Mouse (Mus musculus): Measurements from ENCODE around the gene Asah2. TPM values are rescaled to one million over a fixed set of nuclear protein-coding genes. Genes with fewer than 3 reads are reported as not detected.
"Not testable (repeated sequence)": the region's sequence is repeated elsewhere in the genome, so short reads cannot be mapped to it uniquely, and the experiment has no call there.

The Asah2 gene
- polyA plus RNA-seq, 1 experiment from 2014 or later = 0.54 TPM

GRCm38 (mm10) chr19:32092358-32092757 is 15.7 kb downstream of the Asah2 start:
- Histone ChIP-seq H3K27me3 (replicated peaks) (no peaks in the 10 kb centered on the region), H3K36me3 (replicated peaks) (no peaks in the 10 kb centered on the region), H3K9ac (no peak overlapping the region), H3K4me1 (no peaks in the 10 kb centered on the region), H3K27ac (no peak overlapping the region), H3K4me3 (no peak overlapping the region), H3K4me2 (no peak overlapping the region), H3K9me3 (no peaks in the 10 kb centered on the region)
- no peak for ATAC-seq (replicated peaks)
- 90% methylated on average over 4 of the region's 4 CpGs for WGBS

GRCm38 (mm10) chr19:32090804-32091203 is 17.2 kb downstream of the Asah2 start:
- WGBS = 85% methylated on average over 4 of the region's 4 CpGs
- no peak overlapping the region for H3K27ac ChIP-seq
- H3K9ac ChIP-seq = no peak overlapping the region
- no peak overlapping the region for H3K4me3 ChIP-seq
- H3K4me1 ChIP-seq = no peaks in the 10 kb centered on the region
- H3K9me3 ChIP-seq = no peaks in the 10 kb centered on the region
- H3K27me3 ChIP-seq (replicated peaks) = no peaks in the 10 kb centered on the region
- ATAC-seq (replicated peaks) = no peak
- no peaks in the 10 kb centered on the region for H3K36me3 ChIP-seq (replicated peaks)
- H3K4me2 ChIP-seq = no peak overlapping the region

GRCm38 (mm10) chr19:32088570-32088969 is 19.4 kb downstream of the Asah2 start:
- Histone ChIP-seq H3K9me3 (no peaks in the 10 kb centered on the region), H3K4me1 (no peaks in the 10 kb centered on the region), H3K36me3 (replicated peaks) (no peaks in the 10 kb centered on the region), H3K27ac (no peak overlapping the region), H3K4me3 (no peak overlapping the region), H3K9ac (no peak overlapping the region), H3K4me2 (no peak overlapping the region), H3K27me3 (replicated peaks) (no peaks in the 10 kb centered on the region)
- ATAC-seq (replicated peaks) = no peak
- whole genome bisulfite sequencing = 87% methylated on average over 1 of the region's 1 CpGs

DNA sequence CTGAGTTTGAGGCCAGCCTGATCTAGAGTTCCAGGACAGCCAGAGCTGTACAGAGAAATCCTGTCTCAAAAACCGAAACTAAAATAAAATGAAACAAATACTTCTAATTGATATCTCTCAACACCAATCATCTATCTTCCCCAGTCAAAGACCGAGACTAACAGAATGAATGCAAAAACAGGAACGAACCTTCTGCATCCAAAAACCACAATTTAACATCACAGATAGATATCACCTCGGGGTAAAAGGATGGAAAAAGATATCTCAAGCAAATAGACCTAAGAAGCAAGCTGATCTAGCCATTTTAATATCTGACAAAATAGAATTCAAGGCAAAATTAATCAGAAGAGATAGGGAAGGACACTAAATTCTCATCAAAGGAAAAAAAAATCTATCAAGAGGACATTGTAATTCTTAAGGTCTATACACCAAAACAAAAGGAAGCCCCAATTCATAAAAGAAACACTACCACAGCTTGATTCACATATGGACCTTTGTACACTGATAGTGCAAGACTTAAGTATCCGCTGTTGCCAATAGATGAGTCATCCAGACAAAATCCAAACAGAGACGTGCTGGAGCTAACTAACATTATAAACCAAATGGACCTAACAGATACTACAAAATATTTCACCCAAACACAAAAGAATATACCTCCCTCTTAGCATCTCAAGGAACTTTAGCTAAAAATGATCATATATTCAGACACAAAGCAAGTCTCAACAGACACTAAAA is 20.1 kb downstream of the Asah2 start:
- Histone ChIP-seq H3K9ac (no peak overlapping the region), H3K9me3 (no peaks in the 10 kb centered on the region), H3K27me3 (replicated peaks) (no peaks in the 10 kb centered on the region), H3K4me3 (no peak overlapping the region), H3K4me1 (no peaks in the 10 kb centered on the region), H3K27ac (no peak overlapping the region), H3K4me2 (no peak overlapping the region), H3K36me3 (replicated peaks) (no peaks in the 10 kb centered on the region)
- WGBS = 86% methylated on average over 6 of the region's 6 CpGs
- no peak for ATAC-seq (replicated peaks)

DNA sequence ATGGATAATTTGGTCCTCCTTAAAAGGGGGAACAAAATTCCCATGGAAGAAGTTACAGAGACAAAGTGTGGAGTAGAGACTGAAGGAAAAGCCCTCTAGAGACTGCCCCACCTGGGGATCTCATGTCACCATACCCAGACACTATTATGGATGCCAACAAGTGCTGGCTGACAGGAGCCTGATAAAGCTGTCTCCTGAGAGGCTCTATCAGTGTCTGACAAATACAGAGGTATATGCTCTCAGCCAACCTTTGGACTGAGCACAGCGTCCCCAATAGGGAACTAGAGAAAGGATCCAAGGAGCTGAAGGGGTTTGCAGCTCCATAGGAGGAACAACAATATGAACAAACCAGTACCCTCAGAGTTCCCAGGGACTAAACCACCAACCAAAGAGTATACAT is 23.2 kb downstream of the Asah2 start:
- WGBS = 86% methylated on average over 1 of the region's 1 CpGs
- H3K27ac ChIP-seq; H3K4me3 ChIP-seq; H3K36me3 ChIP-seq (replicated peaks); H3K9me3 ChIP-seq; H3K27me3 ChIP-seq (replicated peaks); H3K4me2 ChIP-seq; H3K4me1 ChIP-seq; H3K9ac ChIP-seq; ATAC-seq (replicated peaks): not testable (repeated sequence)

- H3K4me2 ChIP-seq = no peak overlapping the region
- H3K27me3 ChIP-seq (replicated peaks) = no peaks in the 10 kb centered on the region
- H3K9me3 ChIP-seq = no peaks in the 10 kb centered on the region
- no peaks in the 10 kb centered on the region for H3K36me3 ChIP-seq (replicated peaks)
- no peak overlapping the region for H3K4me3 ChIP-seq
- 78% methylated on average over 2 of the region's 2 CpGs for WGBS
- H3K27ac ChIP-seq = no peak overlapping the region
- H3K9ac ChIP-seq = no peak overlapping the region
- ATAC-seq (replicated peaks) = no peak
- no peaks in the 10 kb centered on the region for H3K4me1 ChIP-seq
Observed at GRCm38 (mm10) chr19:32070340-32070739, 37.7 kb downstream of the Asah2 start.

DNA sequence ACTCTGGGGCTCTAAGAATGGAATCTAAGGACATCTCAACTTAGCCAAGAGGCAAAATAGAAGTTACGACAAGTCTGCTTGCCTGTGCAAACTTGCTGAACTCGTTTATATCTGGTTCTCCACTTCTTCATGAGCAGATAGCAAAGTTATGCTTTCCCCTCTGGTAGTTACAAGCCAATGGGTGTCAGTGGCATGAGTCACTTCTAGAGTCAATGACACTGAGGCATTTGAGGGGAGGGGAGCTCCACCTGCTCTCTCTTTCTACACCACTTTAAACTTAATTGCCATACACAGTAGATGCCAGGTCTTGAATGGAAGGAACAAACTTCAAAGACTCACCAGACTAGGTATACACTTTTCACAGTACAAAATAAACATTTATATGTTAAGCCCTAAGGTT is 38.4 kb downstream of the Asah2 start:
- H3K4me1 ChIP-seq = no peaks in the 10 kb centered on the region
- H3K9me3 ChIP-seq = no peaks in the 10 kb centered on the region
- no peak for ATAC-seq (replicated peaks)
- WGBS = 81% methylated on average over 2 of the region's 2 CpGs
- no peaks in the 10 kb centered on the region for H3K36me3 ChIP-seq (replicated peaks)
- no peak overlapping the region for H3K4me2 ChIP-seq
- H3K27ac ChIP-seq = no peak overlapping the region
- H3K4me3 ChIP-seq = no peak overlapping the region
- H3K27me3 ChIP-seq (replicated peaks) = no peaks in the 10 kb centered on the region
- no peak overlapping the region for H3K9ac ChIP-seq

- Histone ChIP-seq H3K9me3 (no peaks in the 10 kb centered on the region), H3K4me2 (no peak overlapping the region), H3K4me1 (no peaks in the 10 kb centered on the region), H3K4me3 (no peak overlapping the region), H3K27me3 (replicated peaks) (no peaks in the 10 kb centered on the region), H3K27ac (no peak overlapping the region), H3K36me3 (replicated peaks) (no peaks in the 10 kb centered on the region), H3K9ac (no peak overlapping the region)
- 63% methylated on average over 4 of the region's 4 CpGs for whole genome bisulfite sequencing
- no peak for ATAC-seq (replicated peaks)
Observed at GRCm38 (mm10) chr19:32067669-32068068, 40.3 kb downstream of the Asah2 start.

GRCm38 (mm10) chr19:32061294-32061693 is 46.7 kb downstream of the Asah2 start:
- no peak overlapping the region for H3K4me2 ChIP-seq
- H3K27me3 ChIP-seq (replicated peaks) = no peaks in the 10 kb centered on the region
- no peak overlapping the region for H3K9ac ChIP-seq
- no peak overlapping the region for H3K27ac ChIP-seq
- ATAC-seq (replicated peaks) = no peak
- H3K9me3 ChIP-seq = no peaks in the 10 kb centered on the region
- H3K4me3 ChIP-seq = no peak overlapping the region
- H3K4me1 ChIP-seq = no peaks in the 10 kb centered on the region
- H3K36me3 ChIP-seq (replicated peaks) = no peaks in the 10 kb centered on the region
- 90% methylated on average over 1 of the region's 1 CpGs for WGBS

GRCm38 (mm10) chr19:32056252-32056651 is 51.8 kb downstream of the Asah2 start:
- Histone ChIP-seq H3K4me1 (no peaks in the 10 kb centered on the region), H3K27me3 (replicated peaks) (no peaks in the 10 kb centered on the region), H3K4me3 (no peak overlapping the region), H3K9ac (no peak overlapping the region), H3K36me3 (replicated peaks) (no peaks in the 10 kb centered on the region), H3K4me2 (no peak overlapping the region), H3K27ac (no peak overlapping the region), H3K9me3 (no peaks in the 10 kb centered on the region)
- no peak for ATAC-seq (replicated peaks)
- WGBS = 90% methylated on average over 1 of the region's 1 CpGs

GRCm38 (mm10) chr19:32055725-32056124 is 52.3 kb downstream of the Asah2 start:
- Histone ChIP-seq H3K36me3 (replicated peaks) (no peaks in the 10 kb centered on the region), H3K9ac (no peak overlapping the region), H3K4me1 (no peaks in the 10 kb centered on the region), H3K4me3 (no peak overlapping the region), H3K27me3 (replicated peaks) (no peaks in the 10 kb centered on the region), H3K4me2 (no peak overlapping the region), H3K27ac (no peak overlapping the region), H3K9me3 (no peaks in the 10 kb centered on the region)
- WGBS = 55% methylated on average over 1 of the region's 1 CpGs
- ATAC-seq (replicated peaks) = no peak

GRCm38 (mm10) chr19:32051251-32051650 is 56.8 kb downstream of the Asah2 start:
- H3K9ac ChIP-seq = no peak overlapping the region
- H3K4me1 ChIP-seq = no peaks in the 10 kb centered on the region
- WGBS = 94% methylated on average over 2 of the region's 2 CpGs
- H3K36me3 ChIP-seq (replicated peaks) = no peaks in the 10 kb centered on the region
- no peaks in the 10 kb centered on the region for H3K27me3 ChIP-seq (replicated peaks)
- no peak overlapping the region for H3K4me3 ChIP-seq
- no peak for ATAC-seq (replicated peaks)
- H3K9me3 ChIP-seq = no peaks in the 10 kb centered on the region
- no peak overlapping the region for H3K27ac ChIP-seq
- H3K4me2 ChIP-seq = no peak overlapping the region

GRCm38 (mm10) chr19:32032881-32033280 is 75.1 kb downstream of the Asah2 start:
- Histone ChIP-seq H3K9ac (no peak overlapping the region), H3K4me2 (no peak overlapping the region), H3K27me3 (replicated peaks) (no peaks in the 10 kb centered on the region), H3K27ac (no peak overlapping the region), H3K9me3 (no peaks in the 10 kb centered on the region), H3K4me3 (no peak overlapping the region), H3K4me1 (no peaks in the 10 kb centered on the region), H3K36me3 (replicated peaks) (no peaks in the 10 kb centered on the region)
- WGBS = 96% methylated on average over 4 of the region's 4 CpGs
- ATAC-seq (replicated peaks) = no peak

All from midbrain, embryonic 15.5 days (tissue).